Mouse (Mus musculus): ENCODE data around the gene Setd4.

Gene Setd4

DNA sequence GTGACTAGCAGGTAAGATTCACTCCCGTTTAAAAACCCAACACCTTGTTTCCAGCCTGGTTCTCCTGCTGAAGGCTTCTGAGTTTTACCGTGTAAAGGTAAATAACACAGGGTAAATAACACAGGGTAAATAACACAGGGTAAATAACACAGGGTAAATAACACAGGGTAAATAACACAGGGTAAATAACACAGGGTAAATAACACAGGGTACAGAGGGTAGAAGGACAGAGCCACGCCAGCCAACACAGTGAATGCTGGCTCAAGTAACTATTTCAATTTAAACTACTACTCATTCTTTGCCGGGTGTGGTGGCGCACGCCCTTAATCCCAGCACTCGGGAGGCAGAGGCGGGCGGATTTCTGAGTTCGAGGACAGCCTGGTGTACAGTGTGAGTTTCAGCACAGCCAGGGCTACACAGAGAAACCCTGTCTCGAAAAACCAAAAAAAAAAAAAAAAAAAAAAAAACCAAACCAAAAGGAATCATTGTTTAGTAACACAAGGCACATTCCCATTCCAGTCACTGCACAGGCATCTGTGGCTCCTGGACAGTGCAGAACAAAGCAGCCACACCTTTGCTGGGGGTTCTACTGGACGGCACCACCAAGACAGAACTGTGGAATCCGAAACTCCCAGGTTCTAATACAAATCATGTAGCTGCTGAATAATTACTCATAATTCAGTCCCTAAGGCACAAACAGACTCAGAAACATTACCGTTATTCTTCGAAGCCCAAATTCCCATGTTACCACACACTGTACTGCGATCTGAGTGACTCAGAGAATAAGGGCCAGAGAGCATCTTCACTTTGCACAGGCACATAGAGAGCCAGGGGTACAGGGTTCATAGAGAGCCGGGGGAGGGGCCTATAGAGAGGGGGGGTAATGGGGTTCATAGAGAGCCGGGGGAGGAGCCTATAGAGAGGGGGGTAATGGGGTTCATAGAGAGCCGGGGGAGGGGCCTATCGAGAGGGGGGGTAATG is 12.1 kb downstream of the Setd4 start:
- DNase-seq (ENCODE audit: low spot score), result no peak

DNA sequence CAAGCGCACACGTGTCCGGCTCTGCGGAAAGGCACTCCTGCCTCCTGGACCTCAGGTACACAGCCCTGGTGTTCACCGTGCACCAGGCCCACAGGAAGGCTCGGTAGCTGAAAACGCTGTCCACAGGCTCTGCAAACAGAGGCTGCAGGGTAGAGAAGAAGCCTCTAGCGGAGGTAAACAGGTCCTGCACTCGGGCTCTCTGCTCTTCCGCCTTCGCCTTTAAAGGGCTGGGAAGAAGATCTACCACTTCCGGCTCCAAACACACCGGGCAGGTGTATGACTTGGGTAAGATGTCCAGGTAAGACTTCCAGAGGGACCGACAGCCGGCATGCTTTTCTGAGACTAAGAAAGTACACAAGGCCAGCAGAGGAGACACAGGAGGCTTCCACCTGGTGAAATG is 12.9 kb downstream of the Setd4 start:
- DNase-seq (ENCODE audit: low spot score), result no peak

DNA sequence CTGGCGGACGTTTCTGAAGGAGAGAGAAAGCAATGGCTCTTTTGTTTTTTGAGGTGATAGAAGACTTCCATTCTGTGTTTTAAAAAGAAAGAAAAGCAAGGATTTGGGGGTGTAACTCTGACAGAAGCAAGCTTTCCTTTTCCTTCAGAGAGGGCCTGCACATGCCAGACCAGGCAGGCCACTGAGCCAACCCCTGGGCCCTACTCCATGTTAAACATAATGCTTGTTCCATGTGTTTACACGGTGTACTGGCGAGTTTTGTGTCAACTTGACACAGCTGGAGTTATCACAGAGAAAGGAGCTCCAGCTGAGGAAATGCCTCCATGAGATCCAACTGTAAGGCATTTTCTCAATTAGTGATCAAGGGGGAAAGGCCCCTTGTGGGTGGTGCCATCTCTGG is 15.6 kb downstream of the Setd4 start:
- DNase-seq (ENCODE audit: low spot score), result no peak

DNA sequence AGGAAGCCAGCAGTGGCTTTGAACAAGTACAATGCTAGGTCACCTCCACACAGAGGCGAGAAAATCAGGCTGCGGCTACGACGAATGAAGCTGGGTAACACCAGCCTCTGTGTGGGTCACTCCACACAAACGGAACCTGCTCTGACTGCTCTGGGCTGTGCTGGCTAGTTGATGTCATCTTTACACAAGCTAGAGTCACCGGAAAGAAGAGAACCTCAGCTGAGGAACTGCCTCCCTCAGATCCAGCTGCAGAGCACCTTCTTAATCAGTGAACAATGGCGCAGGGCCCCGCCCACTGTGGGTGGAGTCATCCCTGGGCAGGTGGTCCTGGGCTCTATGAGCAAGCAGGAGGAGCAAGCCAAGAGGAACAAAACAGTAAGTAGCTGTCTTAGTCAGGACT is 17.5 kb downstream of the Setd4 start:
- DNase-seq (ENCODE audit: low spot score), result no peak

DNA sequence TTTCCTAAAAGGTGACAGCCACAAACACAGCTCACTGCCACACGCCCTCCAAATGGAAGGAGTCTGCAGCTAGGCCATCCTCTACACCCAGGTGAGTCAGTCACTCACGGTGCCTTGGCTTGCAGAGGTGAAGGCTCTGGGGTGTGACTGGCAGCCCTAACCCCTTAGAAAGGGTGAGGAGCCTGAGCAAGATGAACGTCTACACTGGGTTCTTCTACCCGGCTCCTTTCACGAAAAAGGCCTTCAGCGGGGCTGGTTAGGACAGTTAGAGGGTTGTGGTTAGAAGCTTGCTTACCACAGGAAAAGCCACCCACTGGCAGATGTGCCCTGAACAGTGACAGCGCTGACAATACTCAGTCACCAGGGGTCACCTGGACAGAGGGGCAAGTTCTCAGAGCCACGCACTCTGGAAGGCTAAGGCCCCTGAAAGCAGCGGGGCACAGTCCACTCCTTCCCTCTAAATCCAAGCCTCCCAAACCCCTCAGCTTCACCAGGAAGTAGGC is 18.1 kb downstream of the Setd4 start:
- DNase-seq (ENCODE audit: low spot score), result no peak

DNA sequence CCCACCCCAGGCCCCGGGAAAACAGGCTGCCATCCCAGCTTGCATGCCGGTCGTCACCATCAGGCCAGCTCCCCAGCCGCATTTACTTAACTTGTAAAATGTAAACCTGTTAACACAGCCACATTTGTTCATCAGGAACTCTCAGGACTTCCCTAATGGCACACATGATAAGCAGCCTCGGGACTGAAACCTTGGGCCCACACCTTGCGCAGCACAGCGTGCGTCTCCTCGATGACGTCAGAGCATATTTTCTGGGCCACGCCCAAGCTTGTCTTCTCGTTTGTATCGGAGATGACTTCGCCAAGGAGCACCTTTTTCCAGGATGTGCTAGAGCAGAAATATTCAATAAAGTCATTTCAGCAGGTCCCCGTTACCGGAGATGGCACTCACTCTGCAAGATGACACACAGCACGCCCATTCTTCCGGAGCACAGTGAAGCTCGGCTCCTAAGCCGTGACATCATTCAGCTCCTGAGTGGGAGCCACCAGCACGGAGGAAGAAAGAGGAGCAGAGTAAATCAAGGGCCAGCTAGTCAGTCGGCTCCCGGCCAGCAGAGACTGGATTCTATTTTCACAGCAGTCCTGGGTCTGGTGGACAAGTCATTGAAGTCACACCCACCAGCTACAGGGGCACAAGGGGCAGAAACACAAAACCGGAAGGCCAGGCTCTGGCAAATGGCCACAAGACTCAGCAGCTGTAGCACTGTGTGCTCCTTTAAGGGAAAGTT is 18.7 kb downstream of the Setd4 start:
- DNase-seq (ENCODE audit: low spot score), result no peak

DNA sequence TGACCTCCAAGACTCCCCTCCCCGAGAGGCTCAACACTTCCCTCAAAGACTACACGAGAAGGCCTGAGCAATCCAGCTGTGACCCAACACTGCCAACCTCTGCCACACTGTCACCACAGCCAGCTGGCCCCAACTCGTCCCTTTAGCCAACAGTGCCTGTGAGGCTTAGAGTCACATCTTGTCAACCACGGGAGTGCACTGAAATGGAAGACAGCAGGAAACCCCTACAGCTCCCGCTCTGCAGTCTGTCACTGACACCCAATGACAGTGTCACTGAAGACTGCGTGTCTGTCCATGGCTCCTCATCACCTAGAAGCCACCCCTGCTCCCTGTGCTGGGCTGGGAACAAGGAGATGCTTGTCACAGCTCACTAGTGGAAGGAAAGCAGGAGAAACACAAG is 22.7 kb downstream of the Setd4 start:
- no peak for DNase-seq (ENCODE audit: low spot score)

DNA sequence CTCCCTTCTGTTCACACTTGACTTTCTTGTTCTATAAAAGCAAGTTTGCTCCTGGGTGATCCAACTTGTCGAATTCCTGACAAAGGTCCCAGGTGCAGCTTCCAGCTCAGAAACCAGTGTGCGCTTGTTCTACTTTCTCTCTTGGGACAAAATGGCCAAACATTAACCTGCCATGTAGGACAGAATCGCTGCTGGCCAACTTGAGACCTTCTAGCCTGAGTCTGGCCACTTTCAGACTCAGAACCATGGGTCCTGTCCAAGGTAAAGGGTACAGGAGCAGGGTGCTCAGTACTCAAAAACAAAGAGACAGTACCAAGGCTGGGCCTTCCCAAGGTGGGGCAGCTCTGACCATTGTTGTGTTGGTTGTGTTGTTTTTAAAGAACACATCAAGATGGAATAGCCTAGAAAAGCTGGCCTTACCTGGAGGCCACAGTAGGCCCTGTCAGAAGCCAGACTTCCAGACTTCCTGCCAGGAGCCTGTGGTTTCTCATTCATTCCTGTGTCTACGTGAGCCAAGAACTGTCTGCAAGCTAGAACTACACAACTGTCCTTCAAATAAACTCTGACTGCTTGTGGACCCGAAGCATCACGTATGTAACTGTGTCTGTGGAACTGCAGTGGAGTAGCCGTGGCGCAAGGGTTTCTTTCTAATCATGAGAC is 25.4 kb downstream of the Setd4 start:
- no peak for DNase-seq (ENCODE audit: low spot score)

DNA sequence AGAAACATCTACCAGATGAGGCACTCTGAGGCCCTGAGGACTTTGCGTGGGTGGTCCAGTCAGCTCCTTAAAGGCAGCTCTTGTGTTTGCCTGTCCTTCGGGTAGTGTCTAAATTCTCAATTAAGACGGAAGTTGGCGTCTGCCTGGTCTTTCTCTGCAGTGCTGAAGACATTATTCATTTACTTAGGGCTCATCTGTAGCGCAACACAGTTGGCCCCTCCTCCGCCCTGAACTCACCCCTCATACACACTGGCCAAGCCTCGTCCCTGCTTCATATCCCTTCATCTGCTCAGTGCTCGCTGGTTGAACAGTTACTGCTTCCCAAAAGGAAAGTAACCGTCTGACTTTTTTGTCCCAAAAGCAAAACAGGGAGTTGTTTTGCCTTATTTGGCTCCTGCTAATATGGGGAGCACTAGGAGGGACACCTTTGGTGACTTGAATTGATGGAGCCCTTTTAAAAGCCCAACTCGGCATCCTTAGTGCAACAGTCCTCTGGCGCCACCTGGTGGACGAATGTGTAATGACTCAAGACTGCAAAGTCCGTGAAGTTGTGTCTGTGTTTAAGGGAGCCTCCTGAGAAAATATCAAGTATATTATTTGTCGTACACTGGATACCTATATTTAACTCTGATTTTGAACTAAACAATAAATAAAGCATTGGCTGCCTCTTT is 27.3 kb downstream of the Setd4 start:
- DNase-seq (ENCODE audit: low spot score), result peak; percentile 93

DNA sequence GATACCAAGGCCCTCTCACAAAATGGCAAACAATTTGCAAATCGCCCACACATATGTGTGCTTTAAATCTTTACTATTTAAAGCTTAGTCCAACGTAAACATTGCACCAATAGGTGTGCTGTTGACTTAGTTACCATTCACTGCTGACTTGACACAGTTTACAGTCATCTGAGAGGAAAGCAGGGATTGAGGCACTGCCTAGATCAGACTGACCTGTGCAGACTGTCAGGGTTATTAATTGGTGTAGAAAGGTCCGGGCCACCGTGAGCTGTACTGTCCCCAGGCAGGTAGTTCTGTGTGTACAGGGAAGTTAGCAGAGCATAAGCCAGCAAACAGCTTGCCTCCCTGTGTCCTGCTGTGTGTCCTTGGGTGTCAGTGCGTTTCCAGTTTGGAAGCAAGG is 28.3 kb downstream of the Setd4 start:
- DNase-seq (ENCODE audit: low spot score), result no peak

DNA sequence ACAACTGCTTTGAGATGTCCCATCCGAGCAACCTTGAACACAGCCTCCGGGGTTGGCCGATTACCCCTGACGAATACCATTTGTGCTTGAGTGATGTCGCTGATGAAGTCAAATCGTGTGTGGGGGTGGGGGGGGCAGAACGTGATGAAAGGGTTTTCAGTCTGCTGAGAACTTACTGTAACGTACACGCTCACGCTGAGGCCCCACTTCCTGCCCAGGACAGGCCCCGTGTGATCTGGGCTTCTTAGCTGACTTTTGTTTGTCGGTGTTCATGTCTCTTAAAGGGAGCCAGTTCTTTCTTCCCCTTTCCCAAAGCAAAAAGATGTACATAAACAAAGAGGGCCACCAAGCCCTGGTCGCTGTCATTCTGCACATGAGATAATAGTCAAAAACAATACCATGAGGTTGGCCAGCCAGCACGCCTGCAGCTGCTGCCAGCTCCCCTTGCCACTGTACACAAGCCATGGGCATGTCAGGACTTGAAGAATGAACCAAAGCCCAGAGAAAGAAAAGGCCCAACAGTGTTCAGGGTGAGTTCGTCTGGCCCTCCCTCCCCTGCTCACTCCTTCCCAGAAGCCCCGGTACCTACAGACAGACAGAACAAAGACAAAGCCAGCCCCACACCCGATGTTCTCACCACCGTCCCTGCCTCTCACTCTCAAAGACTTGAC is 29.2 kb downstream of the Setd4 start:
- DNase-seq (ENCODE audit: low spot score), result no peak

DNA sequence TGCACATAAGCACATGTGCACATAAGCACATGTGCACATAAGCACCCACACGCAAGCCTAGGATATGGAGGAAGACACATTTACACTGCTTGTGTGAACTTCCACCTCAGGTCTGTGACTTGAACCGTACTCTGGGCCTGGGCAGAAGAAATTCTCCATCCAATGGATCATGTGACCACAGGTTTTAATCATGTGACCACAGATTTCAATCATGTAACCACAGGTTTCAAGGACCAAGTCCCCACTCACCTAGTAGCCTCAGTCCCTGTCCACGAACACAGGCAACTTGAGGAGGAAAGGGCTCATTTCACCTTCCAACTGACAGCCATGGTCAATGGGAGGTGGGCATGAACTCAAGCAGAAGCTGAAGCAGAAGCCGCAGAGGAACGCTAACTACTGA is 30.4 kb downstream of the Setd4 start:
- DNase-seq (ENCODE audit: low spot score), result no peak

DNA sequence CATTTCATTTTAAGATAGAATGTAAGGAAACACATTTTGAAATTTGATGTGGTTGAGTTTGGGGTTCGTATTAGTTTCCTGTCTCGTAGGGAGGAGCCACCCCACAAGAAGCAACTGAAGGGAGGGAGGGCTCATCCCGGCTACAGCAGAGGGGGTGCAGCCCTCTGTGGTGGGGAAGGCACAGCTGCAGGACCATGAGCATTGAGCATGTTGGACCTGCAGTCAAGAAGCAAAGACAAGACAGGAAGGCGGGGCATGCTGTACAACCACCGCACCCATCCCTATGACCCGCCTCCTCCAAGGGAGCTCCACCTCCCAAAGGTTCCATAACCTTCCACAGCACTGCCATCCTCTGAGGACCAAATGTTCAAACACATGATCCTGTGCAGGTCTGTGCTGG is 31.5 kb downstream of the Setd4 start:
- DNase-seq (ENCODE audit: low spot score), result no peak

DNA sequence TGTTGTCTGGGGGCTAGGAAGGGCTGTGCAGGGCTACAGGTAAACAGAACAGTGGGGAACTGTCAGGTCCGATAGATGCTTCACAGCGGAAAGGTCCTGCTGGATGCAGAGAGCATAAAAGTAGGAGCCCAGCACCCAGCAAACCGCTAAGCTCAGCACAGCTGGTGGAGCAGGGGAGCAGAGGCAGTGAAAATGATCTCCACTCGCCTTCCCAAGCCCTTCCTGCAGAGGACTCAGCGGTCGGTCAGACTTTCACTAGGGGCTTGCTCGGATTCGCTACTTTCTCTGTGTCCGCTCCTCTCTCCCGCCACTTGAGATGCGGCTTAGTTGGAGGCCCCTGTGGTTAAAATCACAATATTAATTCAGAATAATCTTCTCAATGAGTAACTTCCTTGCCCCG is 45.4 kb downstream of the Setd4 start:
- no peak for DNase-seq (ENCODE audit: low spot score)

DNA sequence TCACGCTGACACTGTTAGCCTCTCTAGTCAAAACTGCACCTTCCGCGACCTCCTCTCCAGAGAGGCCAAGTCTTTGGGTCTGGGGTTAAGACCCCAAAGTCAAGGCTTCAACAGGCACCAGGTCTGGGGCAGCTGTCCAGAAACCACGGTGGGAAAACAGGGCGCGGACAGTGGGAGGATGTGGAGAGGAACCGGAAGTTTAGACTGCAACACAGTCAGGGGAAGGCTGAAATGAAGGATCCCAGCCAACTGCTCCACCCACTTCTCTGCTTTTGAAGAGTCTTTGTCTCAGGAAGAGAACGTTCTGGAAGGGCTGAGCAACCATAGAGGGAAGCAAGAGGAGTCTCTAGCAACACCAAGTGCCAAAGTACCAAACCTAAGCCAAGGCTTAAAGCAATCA is 46.2 kb downstream of the Setd4 start:
- no peak for DNase-seq (ENCODE audit: low spot score)

DNA sequence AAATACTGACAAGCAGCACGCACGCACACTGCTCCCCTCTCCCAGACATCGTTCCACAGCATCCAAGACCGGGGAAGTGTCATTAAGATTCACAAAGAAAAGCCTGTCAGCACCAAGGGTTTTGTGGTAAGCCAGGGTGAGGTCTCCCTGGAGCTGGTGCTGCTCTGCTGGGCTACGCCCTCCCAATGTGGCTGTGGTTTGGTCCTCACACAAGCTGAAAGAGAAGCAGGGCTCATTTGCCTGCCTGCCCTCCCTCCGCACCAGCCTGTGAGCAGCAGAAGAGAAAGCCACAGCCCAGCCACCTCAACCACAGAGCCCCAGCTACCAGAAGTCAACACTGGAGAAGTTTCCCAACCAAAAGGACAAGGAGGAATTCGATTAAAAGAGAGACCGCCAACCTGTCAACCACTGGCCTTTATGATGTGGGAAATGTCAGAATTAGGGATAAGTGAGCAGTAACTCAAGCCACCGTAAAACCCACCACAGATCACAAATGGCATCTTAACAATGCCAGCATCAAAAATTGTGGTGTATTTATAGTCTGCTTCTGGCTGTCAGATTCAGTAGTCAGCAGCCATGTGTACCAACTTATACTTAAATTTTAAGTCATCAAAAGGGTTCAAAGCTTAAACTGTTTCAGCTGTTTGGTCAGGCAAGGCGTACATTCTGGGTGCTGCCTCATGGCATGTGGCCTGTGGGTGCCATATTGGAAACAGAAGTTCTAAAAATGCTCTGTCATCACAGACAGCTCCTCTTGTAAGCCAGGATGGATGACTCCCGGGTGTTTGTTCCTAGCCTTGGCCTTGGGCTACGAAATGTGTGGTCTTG is 51.0 kb downstream of the Setd4 start:
- no peak for DNase-seq (ENCODE audit: low spot score)

DNA sequence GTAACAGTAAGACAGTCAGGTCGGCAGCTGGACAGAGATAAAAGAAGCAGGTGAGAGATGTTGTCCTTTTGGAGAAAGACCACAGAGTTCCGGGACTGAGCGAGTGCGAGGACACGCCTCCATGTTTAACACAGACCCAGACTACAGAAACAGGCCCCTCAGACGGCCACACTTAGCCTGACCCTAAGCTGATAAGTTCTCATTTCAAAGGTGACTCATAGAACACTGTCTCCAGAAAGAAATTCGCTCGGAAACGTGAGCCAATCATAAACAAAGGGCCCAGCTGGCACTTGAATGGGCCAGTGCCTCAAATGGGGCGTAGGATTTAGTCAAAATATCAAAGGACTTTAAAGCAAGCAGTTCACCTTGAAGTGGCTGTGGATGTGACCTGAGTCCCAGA is 54.6 kb downstream of the Setd4 start:
- DNase-seq (ENCODE audit: low spot score), result no peak

DNA sequence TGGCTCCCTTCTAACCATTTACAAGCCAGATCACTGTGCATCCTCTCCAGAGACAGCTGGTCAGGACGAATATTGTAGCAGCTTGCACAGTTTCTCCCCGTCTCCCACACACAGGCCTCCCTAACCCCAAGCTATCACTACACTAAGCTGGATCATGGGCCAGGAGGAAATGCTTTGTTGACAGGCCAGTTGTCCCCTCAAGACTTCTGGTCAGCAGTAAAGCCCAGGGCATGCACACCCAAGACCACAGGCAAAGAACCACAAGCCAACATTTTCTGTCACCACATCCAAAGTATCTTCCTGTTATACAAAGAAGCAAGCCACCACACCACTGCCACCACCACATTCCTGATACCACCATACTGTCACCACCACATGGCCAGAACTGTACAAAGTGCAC is 55.8 kb downstream of the Setd4 start:
- DNase-seq (ENCODE audit: low spot score), result no peak

DNA sequence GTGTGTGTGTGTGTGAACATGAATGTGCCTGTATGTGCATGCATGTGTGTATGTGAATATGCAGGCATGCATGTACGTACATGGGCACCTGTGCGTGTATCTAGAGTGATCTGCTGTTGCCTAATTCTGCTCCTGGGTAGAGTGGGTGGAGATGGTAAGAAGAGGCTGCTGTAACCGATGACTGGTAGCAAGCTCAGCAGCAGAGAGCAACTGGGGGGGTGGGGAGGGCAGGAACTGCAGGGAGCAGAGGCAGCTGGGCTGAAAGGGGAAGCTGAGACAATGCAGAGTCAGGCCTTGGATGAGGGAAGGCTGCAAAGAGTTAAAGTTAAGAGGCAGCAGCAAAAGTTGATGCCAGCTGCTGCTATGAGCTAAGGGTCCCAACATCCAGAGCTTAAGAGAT is 56.7 kb downstream of the Setd4 start:
- no peak for DNase-seq (ENCODE audit: low spot score)

DNA sequence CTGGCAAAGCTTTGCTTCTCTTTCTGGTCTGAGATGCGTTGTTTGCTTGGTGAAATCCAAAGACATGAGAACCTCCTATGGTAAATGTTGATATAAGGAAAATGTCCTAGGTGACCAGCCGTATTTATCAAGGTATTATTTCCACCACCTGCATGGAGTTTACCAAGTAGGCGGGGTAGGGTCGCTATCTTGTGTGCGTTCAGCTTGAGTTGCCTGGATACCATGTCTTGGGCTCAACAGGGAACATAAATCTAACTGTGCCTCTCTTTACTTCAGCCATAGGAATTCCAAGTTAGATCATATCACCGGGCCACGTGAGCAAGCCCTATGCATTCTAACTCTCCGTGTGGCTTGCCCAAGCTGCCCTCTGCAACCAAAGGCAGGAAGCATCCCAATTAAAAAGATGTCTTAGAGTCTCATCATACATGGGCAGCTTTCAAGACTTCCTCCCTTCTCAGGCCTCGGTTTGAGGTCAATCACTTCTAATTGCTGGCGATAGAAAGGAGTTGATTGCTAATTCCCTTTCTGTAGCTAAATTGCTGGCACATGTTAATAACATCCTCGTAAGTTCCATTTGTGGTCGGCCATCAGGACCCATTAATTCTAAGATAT is 57.4 kb downstream of the Setd4 start:
- no peak for DNase-seq (ENCODE audit: low spot score)
